Mouse (Mus musculus): Measurements from ENCODE around the gene Npw.
"Not testable (repeated sequence)": the region's sequence is repeated elsewhere in the genome, so short reads cannot be mapped to it uniquely, and the experiment has no call there.

Gene Npw

DNA sequence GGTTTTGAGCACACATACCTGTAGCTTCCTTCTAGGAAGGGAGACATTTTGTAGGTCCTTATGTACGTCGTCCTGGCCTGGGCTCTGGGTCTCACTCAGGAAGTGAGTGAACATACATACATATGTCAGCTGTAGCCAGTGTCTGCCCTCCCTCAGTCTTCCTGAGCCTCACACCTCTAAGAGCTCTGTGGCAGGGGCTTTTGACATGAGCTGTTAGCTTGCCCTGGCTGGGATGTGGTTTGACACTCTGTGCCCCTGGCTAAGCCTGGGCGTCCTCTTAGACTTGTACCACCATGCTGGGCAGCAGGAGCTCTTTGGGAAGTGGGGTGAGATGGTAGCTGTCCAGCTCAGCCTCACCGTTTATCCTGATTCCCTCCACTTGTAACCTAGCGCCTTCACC, 13.1 kb upstream of the Npw start:
- no peak for DNase-seq (ENCODE audit: low spot score)

GRCm38 (mm10) chr17:24670246-24670844, 12.1 kb upstream of the Npw start:
- DNase-seq (ENCODE audit: low spot score): no peak

DNA sequence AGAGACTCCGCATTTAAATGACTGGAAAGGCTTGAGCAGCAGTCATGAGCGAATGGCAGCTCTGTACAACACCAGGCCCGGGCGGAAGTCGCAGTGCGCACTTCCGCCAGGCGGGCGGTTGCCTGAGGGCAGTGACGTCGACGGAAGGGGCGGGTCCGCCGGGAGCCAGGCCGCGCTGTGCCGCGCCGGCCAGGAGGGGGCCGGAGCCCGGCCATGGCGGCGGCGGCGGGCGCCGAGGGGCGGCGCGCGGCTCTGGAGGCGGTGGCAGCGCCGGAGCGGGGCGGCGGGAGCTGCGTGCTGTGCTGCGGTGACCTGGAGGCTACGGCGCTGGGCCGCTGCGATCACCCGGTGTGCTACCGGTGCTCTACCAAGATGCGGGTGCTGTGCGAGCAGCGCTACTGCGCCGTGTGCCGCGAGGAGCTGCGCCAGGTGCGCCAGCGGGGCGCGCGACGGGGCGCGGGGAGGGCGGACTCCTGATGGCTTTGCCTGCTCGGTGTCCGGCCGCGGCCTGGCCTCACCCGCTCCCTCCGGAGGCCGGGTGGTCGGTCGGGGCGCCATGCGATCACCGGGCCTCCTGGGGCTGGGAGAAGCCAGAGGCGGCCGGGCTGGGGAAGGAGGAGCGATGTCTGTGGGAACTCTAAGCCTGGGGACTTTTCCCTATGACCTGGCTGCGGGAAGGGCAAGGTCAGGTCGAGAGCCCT, 11.4 kb upstream of the Npw start, which contains the start of gene Zfp598:
Gene Zfp598 (plus strand): TSS at position 143 of the 701 bp plus-strand sequence.
- peak; percentile 96 for DNase-seq (ENCODE audit: low spot score)

DNA sequence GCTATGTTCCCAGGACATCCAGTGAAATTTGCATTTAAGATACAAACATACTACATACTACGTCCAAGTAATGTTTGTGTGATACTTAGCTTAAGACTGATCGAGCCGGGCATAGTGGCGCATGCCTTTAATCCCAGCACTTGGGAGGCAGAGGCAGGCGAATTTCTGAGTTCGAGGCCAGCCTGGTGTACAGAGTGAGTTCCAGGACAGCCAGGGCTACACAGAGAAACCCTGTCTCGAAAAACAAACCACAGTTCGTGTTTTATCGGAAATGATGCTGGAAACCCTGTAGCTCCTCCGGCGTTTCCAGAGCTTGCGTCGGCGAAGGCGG, 10.9 kb upstream of the Npw start:
- not testable (repeated sequence) for DNase-seq (ENCODE audit: low spot score)

DNA sequence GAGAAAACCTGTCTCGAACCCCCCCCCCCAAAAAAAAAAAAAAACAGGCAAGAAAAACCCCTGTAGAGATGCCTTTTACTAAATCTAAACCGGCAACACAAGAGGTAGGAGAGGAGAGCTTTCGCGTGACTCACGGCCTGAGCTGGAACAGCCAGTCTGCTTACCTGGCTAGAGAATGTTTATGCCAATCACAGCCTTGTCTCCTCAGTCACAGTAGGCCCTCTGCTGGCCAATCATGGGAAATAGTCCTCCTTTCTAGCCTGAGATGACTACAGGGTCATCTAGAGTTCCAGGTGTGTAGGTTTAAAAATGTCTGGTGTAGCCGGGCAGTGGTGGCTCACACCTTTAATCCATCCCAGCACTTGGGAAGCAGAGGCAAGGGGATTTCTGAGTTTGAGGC, 9.2 kb upstream of the Npw start:
- DNase-seq (ENCODE audit: low spot score): peak; percentile 68

DNA sequence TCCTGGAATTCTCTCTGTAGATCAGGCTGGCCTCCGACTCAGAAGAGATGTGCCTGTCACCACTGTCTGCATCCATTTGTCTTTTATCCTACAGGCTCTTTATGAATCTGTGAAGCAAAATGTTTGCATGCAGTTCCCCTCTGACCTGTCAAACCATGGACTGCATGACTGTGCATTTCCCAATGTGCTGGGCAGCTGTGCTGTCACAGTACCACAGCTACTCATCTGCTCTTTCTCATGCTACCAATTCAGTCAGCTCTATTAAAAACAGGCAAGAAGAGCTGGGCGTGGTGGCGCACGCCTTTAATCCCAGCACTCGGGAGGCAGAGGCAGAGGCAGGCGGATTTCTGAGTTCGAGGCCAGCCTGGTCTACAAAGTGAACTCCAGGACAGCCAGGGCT, 8.8 kb upstream of the Npw start:
- DNase-seq (ENCODE audit: low spot score): not testable (repeated sequence)

GRCm38 (mm10) chr17:24654969-24655368, 3.3 kb downstream of the Npw start:
- DNase-seq (ENCODE audit: low spot score): no peak

DNA sequence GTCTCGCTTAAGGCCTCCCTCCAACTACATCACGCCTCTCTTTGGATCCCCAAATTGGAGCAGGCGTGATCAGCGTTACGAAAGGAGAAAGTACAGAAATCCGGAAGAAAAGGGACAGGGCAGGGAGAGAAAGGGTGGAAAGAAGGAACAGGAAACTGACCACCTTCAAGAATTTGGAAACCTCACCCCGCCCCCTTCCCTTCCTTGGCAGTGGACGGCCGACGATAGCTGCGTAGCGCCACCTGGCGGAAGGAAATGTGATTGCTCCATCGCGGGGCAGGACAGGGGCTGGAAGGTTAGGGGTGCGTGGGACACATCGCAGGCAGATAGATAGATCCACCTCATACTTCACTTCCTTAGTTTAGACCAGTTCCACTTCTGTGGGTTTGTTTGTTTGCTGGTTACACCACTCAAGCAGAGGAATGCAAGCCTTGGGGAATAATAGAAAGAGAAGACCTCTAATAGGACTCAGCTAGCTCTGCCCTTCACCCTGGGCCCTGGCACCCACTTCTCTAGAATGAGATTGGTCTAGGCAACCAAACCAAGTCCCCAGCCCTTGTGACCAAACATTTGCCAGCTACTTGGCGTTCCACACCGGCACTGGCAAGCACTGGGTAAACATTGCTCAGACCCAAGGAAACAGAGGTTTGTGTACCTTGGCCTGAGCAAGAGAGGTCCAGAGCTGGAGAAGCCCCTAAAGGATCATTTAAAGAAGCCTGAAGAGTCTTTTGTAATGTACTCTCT, 4.1 kb downstream of the Npw start:
- peak; percentile 62 for DNase-seq (ENCODE audit: low spot score)

GRCm38 (mm10) chr17:24651835-24652234, 6.4 kb downstream of the Npw start:
- DNase-seq (ENCODE audit: low spot score): no peak

DNA sequence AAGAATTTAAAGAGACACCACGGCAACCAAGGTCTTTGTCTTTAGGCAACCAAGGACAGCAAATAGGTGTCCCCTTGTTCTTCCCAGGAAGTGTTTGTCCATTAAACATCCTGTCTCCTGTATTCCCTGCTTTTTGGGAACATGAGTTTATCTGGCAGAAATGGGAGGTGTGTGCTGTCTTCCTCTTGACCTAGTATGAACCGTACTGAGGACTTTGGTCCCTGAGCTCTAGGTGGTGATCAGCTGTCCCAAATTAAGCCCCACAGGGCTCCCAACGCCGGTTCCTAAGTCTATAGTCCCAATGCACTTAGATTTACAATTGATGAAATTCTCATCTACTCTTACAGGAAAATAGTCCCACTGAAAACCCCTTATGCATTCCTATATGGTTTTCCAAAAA, 7.5 kb downstream of the Npw start:
- DNase-seq (ENCODE audit: low spot score): no peak

GRCm38 (mm10) chr17:24650070-24650616, 8.1 kb downstream of the Npw start, which contains the start of gene Slc9a3r2:
Gene Slc9a3r2, minus strand, starts transcription at chr17:24650327.
- DNase-seq (ENCODE audit: low spot score): no peak

DNA sequence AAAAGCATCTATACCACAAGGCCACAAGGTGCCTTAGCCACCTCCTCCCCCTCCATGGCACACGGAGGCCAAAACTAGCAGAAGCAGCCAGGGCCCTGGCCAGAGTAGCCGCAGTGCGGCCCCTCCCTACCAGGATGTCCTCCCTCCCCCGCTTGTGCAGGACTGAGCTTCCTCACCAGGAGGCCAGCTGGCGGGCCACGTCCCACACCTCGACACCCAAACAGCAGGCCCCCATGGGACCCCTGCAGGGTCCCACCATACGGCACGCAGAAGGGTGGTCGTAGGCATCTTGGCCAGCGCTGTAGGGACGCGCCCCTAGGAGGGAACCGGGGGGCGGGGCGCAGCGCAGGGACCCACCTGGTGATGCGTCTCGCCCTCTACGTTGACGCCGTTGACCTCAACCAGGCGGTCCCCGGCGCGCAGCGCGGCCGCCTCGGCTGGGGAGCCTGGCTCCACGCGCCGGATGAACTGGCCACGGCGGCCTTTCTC, 8.6 kb downstream of the Npw start:
- no peak for DNase-seq (ENCODE audit: low spot score)

- DNase-seq (ENCODE audit: low spot score): no peak
These were observed 9.4 kb downstream of the Npw start for GRCm38 (mm10) chr17:24648731-24649377.

- DNase-seq (ENCODE audit: low spot score): no peak
These were observed 10.8 kb downstream of the Npw start for GRCm38 (mm10) chr17:24647493-24647892.

DNA sequence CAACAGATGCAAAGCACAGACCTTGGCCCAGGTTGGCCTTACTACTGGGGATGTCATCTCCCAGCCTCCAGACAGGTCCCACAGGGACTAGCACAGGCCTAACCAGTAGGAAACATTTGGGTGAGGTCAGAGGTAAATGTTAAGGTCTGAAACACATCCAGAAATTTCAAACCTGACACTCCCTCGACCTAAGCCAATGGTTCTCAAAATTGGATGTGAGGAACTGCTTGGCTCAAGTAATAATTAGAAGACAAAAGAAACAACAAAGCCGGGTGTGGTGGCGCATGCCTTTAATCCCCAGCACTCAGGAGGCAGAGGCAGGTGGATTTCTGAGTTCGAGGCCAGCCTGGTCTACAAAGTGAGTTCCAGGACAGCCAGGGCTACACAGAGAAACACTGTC, 11.9 kb downstream of the Npw start:
- no peak for DNase-seq (ENCODE audit: low spot score)

GRCm38 (mm10) chr17:24645916-24646315, 12.3 kb downstream of the Npw start:
- DNase-seq (ENCODE audit: low spot score): no peak

DNA sequence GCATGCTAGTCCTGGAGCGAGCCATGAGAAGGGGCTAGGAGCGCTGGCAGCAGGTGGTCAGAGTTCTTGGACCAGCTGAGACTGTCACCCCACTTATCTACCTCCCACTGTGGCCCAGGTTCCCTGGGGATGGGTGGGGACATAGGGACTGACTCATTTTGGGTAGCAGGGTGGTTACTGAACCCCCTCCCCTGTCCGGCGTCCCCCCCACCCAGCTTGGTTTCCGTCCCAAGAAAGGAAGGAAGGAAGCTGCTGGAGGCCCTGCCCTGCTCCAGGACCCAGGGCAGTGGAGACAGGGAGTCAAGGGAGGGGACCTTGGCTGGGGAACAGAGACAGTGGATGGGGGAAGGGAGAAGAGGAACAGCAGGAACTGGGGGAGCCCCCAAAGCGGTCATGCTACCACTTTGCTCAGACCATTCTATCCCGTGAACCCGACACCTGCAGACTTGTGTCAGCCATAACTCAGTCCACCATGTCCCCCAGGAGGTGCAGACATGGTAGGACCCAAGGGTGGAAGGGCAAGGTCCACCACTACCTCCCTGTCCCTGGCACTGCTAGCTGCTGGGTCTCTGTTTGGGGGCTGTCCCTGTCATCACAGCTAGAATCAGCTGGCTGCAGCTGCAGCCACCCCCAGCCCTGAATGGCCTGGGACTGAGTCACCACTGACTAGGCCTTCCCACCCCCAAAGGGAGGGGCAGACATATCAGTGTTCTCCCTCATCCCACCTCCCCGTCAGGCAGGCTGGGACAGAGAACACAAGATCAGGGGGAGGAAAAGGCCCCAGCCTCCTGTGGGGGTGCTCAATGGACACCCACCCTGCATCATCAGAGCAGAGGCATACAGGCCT, 13.2 kb downstream of the Npw start:
- no peak for DNase-seq (ENCODE audit: low spot score)

- DNase-seq (ENCODE audit: low spot score): no peak
These were observed 14.1 kb downstream of the Npw start for GRCm38 (mm10) chr17:24644030-24644715.

GRCm38 (mm10) chr17:24642791-24643343, 15.4 kb downstream of the Npw start:
- no peak for DNase-seq (ENCODE audit: low spot score)

DNA sequence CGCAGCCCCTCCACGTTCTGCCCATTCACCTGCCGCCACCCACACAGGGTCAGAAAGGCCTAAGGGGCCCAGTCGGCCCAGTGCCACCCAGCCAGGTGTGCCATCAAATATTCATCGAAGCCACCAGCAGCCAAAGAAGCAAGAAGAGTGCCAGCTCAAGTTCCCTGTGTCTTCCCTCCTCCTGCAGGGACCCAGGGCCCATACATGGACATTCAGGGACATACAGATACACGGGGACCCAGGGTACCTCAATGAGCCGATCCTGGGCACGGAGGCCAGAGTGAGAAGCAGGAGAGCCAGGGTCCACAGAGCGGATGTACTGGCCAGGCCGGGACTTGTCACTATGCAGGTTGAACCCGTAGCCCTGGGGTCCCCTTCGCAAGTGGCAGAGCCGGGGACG, 16.3 kb downstream of the Npw start:
- DNase-seq (ENCODE audit: low spot score): no peak
